Mouse (Mus musculus) common myeloid progenitor, adult 5-6 weeks (primary cell): ENCODE data around the gene Hspa2. TPM values are rescaled to one million over a fixed set of nuclear protein-coding genes. Genes with fewer than 3 reads are reported as not detected.

ENCODE experiments used
- ATAC-seq: replicated peaks from 2 replicates; pipeline ENCODE4 v1.8.0; 2016; ENCODE audit warnings: low read depth, mild to moderate bottlenecking, moderate TSS enrichment, inconsistent platforms; ENCODE audit not compliant: poor library complexity, severe bottlenecking
- total RNA-seq: library from RNA; stranded (forward); fragments of 200-1000, 187-1606 nt; gene quantifications from 2 replicates; pipeline ENCODE4 v1.2.3, GENCODE M21; 2017

Hspa2 gene
- total RNA-seq, 1 experiment from 2014 or later: 12.2 TPM

GRCm38 (mm10) chr12:76376649-76377048 is 27.3 kb upstream of the Hspa2 start:
- peak; percentile 74 for ATAC-seq

GRCm38 (mm10) chr12:76377059-76377458 is 26.9 kb upstream of the Hspa2 start:
- ATAC-seq: 0 out of 2 replicates have a peak, but pooled peaks have one; percentile 13

GRCm38 (mm10) chr12:76377726-76378125 is 26.2 kb upstream of the Hspa2 start:
- ATAC-seq: no peak

GRCm38 (mm10) chr12:76378556-76378955 is 25.4 kb upstream of the Hspa2 start:
- ATAC-seq: no peak

GRCm38 (mm10) chr12:76380151-76380550 is 23.8 kb upstream of the Hspa2 start:
- ATAC-seq: no peak

GRCm38 (mm10) chr12:76385342-76385741 is 18.6 kb upstream of the Hspa2 start:
- no peak for ATAC-seq

GRCm38 (mm10) chr12:76388794-76389193 is 15.2 kb upstream of the Hspa2 start:
- ATAC-seq: no peak

GRCm38 (mm10) chr12:76391595-76392271 is 12.2 kb upstream of the Hspa2 start:
- no peak for ATAC-seq

GRCm38 (mm10) chr12:76392979-76393378 is 11.0 kb upstream of the Hspa2 start:
- ATAC-seq: no peak

- no peak for ATAC-seq
Measured at GRCm38 (mm10) chr12:76397281-76397680, 6.7 kb upstream of the Hspa2 start.

- no peak for ATAC-seq
Measured at GRCm38 (mm10) chr12:76401674-76402073, 2.3 kb upstream of the Hspa2 start.

- peak; percentile 53 for ATAC-seq
Measured at GRCm38 (mm10) chr12:76402991-76403885, 738 bp upstream of the Hspa2 start.

- no peak for ATAC-seq
Measured at GRCm38 (mm10) chr12:76404836-76405182, 833 bp downstream of the Hspa2 start.

- ATAC-seq: no peak
Measured at GRCm38 (mm10) chr12:76405183-76405970, 1.4 kb downstream of the Hspa2 start.

- ATAC-seq: no peak
Measured at GRCm38 (mm10) chr12:76405971-76406370, 2.0 kb downstream of the Hspa2 start.

GRCm38 (mm10) chr12:76407184-76407583 is 3.2 kb downstream of the Hspa2 start:
- ATAC-seq: no peak

- no peak for ATAC-seq
Measured at GRCm38 (mm10) chr12:76409166-76409565, 5.2 kb downstream of the Hspa2 start.

- peak; percentile 50; the same call in 1 of the 2 replicates for ATAC-seq
Measured at GRCm38 (mm10) chr12:76415383-76416010, 11.5 kb downstream of the Hspa2 start.

- ATAC-seq: no peak
Measured at GRCm38 (mm10) chr12:76417433-76417854, 13.5 kb downstream of the Hspa2 start, which contains the start of gene Ppp1r36. Gene Ppp1r36 (plus strand): TSS chr12:76417538.

- no peak for ATAC-seq
Measured at GRCm38 (mm10) chr12:76418346-76418745, 14.4 kb downstream of the Hspa2 start.
